Mouse (Mus musculus): ENCODE measurements around the gene Smyd3. TPM values are rescaled to one million over a fixed set of nuclear protein-coding genes. Genes with fewer than 3 reads are reported as not detected.
A peak's percentile ranks its signal among the peaks of the same experiment; 100 is the strongest.
"Not testable (repeated sequence)": the region's sequence is repeated elsewhere in the genome, so short reads cannot be mapped to it uniquely, and the experiment has no call there.

The Smyd3 gene
- polyA plus RNA-seq, 1 experiment from 2014 or later = 21.4 TPM

DNA sequence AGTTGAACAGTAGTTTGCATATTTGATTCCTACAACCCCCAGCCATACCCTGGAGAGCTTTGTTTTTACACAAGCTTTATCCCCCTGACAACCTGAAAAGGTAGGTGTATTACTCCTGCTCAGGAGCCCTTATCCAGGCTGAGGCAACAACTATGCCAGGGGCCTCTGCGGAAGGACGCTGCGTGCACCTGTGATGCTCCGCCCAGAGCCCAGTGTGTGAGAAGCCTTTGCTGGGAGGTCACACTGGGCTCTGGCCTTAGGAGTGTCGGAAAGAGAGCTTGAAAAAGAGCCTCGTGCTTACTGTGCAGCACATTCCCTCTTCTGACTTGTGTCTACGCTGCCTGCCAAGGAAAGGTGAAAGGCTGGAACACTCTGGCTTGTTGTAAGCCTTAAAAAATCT is 34.9 kb upstream of the Smyd3 start:
- Histone ChIP-seq H3K9ac (replicated peaks; ENCODE audit: low read length) (no peak overlapping the region), H3K27me3 (ENCODE audit: insufficient read depth, low read length) (no peaks in the 10 kb centered on the region), H3K27ac (ENCODE audit: low read length) (no peak overlapping the region), H3K36me3 (ENCODE audit: insufficient read depth, low read length) (no peaks in the 10 kb centered on the region), H3K4me1 (ENCODE audit: insufficient read depth, low read length) (peaks cover 12% of the 10 kb centered on the region; the same call in 1 of the 2 replicates), H3K4me3 (ENCODE audit: low read length) (no peak overlapping the region), H3K4me2 (replicated peaks; ENCODE audit: low read depth, low read length) (no peak overlapping the region), H3K9me3 (ENCODE audit: low read length) (no peaks in the 10 kb centered on the region)
- WGBS = 56% methylated on average over 7 of the region's 7 CpGs
- ATAC-seq (ENCODE audit: low FRiP score, low TSS enrichment) = no peak

DNA sequence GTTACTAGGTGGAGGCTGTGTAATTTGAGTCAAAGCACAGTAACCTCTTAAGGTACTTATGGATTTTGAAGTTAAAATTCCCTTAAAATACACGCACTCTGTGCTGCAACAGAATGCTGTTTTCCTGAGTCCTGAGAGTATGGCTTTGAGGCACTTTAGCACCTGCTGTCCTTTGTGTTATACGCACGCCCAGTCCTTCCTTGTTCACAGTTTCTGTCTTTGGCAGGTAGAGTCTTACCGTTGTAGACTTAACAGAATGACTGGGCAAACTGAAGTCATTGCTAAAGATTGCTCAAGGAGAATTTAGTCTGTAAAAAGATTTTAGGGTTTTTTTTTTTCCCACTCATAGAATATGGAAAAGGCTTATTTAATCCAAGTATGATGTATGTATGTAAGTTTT is 34.1 kb upstream of the Smyd3 start:
- Histone ChIP-seq H3K9me3 (ENCODE audit: low read length) (no peaks in the 10 kb centered on the region), H3K9ac (replicated peaks; ENCODE audit: low read length) (no peak overlapping the region), H3K36me3 (ENCODE audit: insufficient read depth, low read length) (no peaks in the 10 kb centered on the region), H3K4me2 (replicated peaks; ENCODE audit: low read depth, low read length) (no peak overlapping the region), H3K27ac (ENCODE audit: low read length) (no peak overlapping the region), H3K4me1 (ENCODE audit: insufficient read depth, low read length) (peaks cover 19% of the 10 kb centered on the region), H3K27me3 (ENCODE audit: insufficient read depth, low read length) (no peaks in the 10 kb centered on the region), H3K4me3 (ENCODE audit: low read length) (no peak overlapping the region)
- ATAC-seq (ENCODE audit: low FRiP score, low TSS enrichment) = no peak
- WGBS = 83% methylated on average over 4 of the region's 4 CpGs

DNA sequence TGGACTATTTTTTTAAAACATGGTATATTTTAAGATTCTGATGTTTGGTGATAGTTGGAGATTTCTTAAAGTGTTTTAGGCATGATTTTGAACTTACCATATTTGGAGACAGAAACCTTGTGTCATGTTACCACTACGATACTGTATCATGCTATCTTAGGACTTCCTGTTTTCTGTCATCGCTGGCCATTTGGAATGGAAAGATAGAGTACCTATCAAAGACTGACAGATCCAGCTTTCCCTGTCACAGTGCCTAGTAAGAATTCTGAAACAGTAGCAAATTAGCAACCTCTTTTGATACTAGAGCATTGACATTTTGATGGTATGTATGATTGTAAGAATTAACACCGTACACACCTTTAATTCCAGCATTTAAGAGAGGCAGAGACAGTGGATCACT is 33.5 kb upstream of the Smyd3 start:
- H3K9ac ChIP-seq (replicated peaks; ENCODE audit: low read length) = no peak overlapping the region
- H3K4me2 ChIP-seq (replicated peaks; ENCODE audit: low read depth, low read length) = no peak overlapping the region
- H3K27me3 ChIP-seq (ENCODE audit: insufficient read depth, low read length) = no peaks in the 10 kb centered on the region
- WGBS = 82% methylated on average over 3 of the region's 3 CpGs
- no peak overlapping the region for H3K27ac ChIP-seq (ENCODE audit: low read length)
- no peak overlapping the region for H3K4me3 ChIP-seq (ENCODE audit: low read length)
- H3K4me1 ChIP-seq (ENCODE audit: insufficient read depth, low read length) = peaks cover 19% of the 10 kb centered on the region
- no peaks in the 10 kb centered on the region for H3K36me3 ChIP-seq (ENCODE audit: insufficient read depth, low read length)
- ATAC-seq (ENCODE audit: low FRiP score, low TSS enrichment) = no peak
- no peaks in the 10 kb centered on the region for H3K9me3 ChIP-seq (ENCODE audit: low read length)

DNA sequence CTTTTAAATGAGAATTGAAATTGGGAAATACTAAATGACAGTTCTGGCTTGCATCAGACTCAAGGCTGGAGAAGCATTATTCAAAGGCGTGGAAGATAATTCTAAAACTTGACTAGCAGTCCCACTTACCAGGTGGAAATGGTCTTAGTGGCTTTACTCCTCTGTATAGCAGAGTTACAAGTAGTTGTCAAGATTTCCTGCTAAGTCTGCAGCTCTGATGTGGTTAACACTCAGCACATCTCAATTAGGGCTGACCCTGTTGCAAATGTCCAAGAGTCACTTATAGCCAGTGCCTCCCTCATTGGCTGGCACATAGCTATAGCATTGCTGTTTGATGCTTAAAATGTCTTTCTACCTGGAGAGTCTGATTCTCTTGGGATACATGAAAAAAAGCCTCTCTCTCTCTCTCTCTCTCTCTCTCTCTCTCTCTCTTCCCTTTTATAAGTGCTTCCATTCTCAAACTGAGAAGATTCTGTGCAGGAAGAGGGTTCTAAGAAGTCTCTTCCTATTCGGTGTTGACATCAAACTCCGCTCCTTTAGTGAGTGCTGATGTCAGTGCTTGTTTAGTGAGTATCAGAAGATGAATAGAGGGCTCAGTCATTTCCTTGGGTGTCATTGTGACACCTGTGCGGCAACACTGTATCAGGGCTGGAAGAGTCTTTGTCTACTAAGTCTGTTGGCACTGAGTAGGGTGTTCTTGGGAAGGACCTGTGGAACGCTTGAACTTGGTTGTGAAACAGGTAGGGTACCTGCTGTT is 31.3 kb upstream of the Smyd3 start:
- Histone ChIP-seq H3K4me1 (ENCODE audit: insufficient read depth, low read length) (peaks cover 28% of the 10 kb centered on the region), H3K4me2 (replicated peaks; ENCODE audit: low read depth, low read length) (no peak overlapping the region), H3K27me3 (ENCODE audit: insufficient read depth, low read length) (no peaks in the 10 kb centered on the region), H3K9ac (replicated peaks; ENCODE audit: low read length) (no peak overlapping the region), H3K4me3 (ENCODE audit: low read length) (no peak overlapping the region), H3K27ac (ENCODE audit: low read length) (no peak overlapping the region), H3K36me3 (ENCODE audit: insufficient read depth, low read length) (no peaks in the 10 kb centered on the region), H3K9me3 (ENCODE audit: low read length) (no peaks in the 10 kb centered on the region)
- ATAC-seq (ENCODE audit: low FRiP score, low TSS enrichment) = no peak
- 93% methylated on average over 5 of the region's 5 CpGs for WGBS

DNA sequence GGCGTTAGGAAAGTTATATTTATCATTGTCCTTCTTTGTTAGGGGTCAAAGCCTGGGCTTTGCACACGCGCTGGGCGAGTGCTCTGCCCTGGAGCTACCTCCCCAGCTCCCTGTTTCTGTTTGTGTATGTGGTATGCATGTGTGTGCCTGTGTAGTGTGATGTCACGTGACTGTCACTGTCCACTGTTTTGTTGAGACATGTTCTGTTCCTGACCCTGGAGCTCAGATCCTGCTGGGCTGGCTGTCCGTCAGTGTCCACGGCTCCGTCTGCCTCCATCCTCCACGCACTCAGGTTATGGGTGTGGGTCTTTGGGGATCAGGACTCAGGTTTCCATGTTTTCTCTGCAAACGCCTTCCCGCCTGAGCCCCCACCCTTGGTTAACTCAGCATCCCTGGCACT is 30.4 kb upstream of the Smyd3 start:
- no peaks in the 10 kb centered on the region for H3K27me3 ChIP-seq (ENCODE audit: insufficient read depth, low read length)
- no peak overlapping the region for H3K4me3 ChIP-seq (ENCODE audit: low read length)
- no peak for ATAC-seq (ENCODE audit: low FRiP score, low TSS enrichment)
- H3K9ac ChIP-seq (replicated peaks; ENCODE audit: low read length) = no peak overlapping the region
- H3K9me3 ChIP-seq (ENCODE audit: low read length) = no peaks in the 10 kb centered on the region
- 65% methylated on average over 11 of the region's 11 CpGs for WGBS
- H3K27ac ChIP-seq (ENCODE audit: low read length) = no peak overlapping the region
- H3K4me2 ChIP-seq (replicated peaks; ENCODE audit: low read depth, low read length) = no peak overlapping the region
- H3K36me3 ChIP-seq (ENCODE audit: insufficient read depth, low read length) = 0 out of 2 replicates have a peak, but pooled peaks cover 2% of the 10 kb centered on the region
- peaks cover 22% of the 10 kb centered on the region for H3K4me1 ChIP-seq (ENCODE audit: insufficient read depth, low read length)

DNA sequence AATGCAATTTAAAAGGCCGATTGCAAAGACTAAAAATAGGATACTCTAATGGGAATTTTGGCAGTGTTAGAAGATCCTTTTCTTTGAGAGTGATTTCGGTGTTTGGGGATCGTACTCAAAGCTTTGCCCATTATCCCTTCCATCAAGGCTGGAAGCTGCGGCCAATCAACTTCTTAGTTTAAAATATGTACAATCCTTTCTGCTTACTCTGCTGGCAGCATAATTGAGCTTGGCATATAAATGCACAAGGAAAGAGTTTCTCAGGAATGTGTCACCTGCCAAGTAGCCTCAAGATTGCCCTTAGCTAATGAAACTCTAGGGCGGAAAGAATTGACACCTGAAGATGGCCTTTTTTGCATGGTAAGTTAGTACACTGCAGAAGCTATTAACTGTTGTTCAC is 29.3 kb upstream of the Smyd3 start:
- Histone ChIP-seq H3K27ac (ENCODE audit: low read length) (no peak overlapping the region), H3K4me1 (ENCODE audit: insufficient read depth, low read length) (peaks cover 22% of the 10 kb centered on the region), H3K4me2 (replicated peaks; ENCODE audit: low read depth, low read length) (peak overlapping the region; percentile 66), H3K9me3 (ENCODE audit: low read length) (no peaks in the 10 kb centered on the region), H3K27me3 (ENCODE audit: insufficient read depth, low read length) (no peaks in the 10 kb centered on the region), H3K9ac (replicated peaks; ENCODE audit: low read length) (peak overlapping the region; percentile 86), H3K36me3 (ENCODE audit: insufficient read depth, low read length) (0 out of 2 replicates have a peak, but pooled peaks cover 5% of the 10 kb centered on the region), H3K4me3 (ENCODE audit: low read length) (peak overlapping the region; percentile 87)
- ATAC-seq (ENCODE audit: low FRiP score, low TSS enrichment) = no peak
- 6% methylated on average over 5 of the region's 5 CpGs for WGBS

DNA sequence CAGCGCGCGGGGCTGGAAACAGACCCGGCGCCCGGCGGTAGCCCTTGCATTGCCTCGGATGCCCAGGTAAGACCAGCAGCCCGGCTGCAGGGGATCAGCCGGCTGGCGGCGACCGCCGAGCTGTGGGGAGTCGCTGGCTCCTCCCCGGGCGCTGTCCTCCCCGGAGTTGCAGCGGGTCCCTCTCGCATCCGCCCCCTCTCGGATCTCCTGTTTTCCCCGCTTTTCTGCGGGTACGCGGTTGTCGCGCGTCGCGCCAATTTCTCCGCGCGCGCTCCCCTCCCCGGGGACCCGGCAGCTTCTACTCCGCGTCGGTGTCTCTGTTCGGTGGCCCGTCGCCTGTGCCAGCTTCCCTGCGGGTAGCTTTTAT is 28.7 kb upstream of the Smyd3 start:
- H3K27ac ChIP-seq (ENCODE audit: low read length) = peak overlapping the region; percentile 91
- H3K4me2 ChIP-seq (replicated peaks; ENCODE audit: low read depth, low read length) = peak overlapping the region; percentile 66
- peak; percentile 89 for ATAC-seq (ENCODE audit: low FRiP score, low TSS enrichment)
- no peaks in the 10 kb centered on the region for H3K9me3 ChIP-seq (ENCODE audit: low read length)
- peak overlapping the region; percentile 86 for H3K9ac ChIP-seq (replicated peaks; ENCODE audit: low read length)
- peak overlapping the region; percentile 87 for H3K4me3 ChIP-seq (ENCODE audit: low read length)
- WGBS = under 1% methylated on average over 41 of the region's 44 CpGs
- H3K36me3 ChIP-seq (ENCODE audit: insufficient read depth, low read length) = 0 out of 2 replicates have a peak, but pooled peaks cover 5% of the 10 kb centered on the region
- peaks cover 22% of the 10 kb centered on the region for H3K4me1 ChIP-seq (ENCODE audit: insufficient read depth, low read length)
- H3K27me3 ChIP-seq (ENCODE audit: insufficient read depth, low read length) = no peaks in the 10 kb centered on the region

DNA sequence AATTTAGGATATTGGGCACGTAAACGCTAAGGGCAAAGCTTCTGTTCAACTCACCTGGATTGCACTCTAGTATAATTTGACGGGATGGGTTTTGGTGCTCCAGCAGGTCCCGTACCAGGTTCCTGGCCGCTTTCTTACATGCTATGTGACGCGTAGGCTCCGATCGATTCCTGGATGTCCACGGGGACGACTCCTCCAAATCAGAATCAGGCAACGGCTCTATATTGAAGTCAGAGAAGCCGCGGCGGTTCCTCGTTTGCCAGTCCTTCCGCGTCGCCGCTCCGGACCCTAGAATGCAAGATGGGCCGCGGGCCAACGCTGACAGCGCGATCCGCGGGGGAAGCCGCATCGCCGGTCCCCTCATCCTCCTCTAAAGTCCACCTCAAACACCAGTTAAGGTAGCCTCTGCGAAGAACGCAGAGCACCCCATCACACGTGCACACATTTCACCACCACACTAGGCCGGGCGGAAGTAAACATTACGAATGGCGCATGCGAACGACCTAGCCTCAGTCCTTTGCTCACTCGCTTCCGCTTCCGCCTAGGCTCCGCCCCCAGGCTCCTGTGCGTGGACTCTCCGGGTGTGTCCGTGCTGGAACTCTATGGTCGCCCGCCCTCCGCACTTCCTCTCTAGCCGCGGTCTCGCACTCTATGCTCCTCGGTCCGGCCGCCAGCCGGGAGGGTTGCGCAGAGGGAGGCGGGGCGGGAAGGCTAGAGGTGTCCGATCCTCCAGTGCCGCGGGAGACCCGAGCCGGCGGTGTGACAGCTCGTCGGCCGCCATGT is 28.1 kb upstream of the Smyd3 start, which contains the start of the genes Tfb2m and Cnst:
TSS of gene Tfb2m (minus strand) at position 500 of the 783 bp plus-strand sequence.
TSS of gene Cnst (plus strand) at position 603 of the 783 bp plus-strand sequence.
- under 1% methylated on average over 69 of the region's 69 CpGs for WGBS
- H3K9me3 ChIP-seq (ENCODE audit: low read length); H3K36me3 ChIP-seq (ENCODE audit: insufficient read depth, low read length); H3K27me3 ChIP-seq (ENCODE audit: insufficient read depth, low read length): not testable (repeated sequence)
- Histone ChIP-seq H3K4me1 (ENCODE audit: insufficient read depth, low read length) (peaks cover 22% of the 10 kb centered on the region), H3K4me2 (replicated peaks; ENCODE audit: low read depth, low read length) (peak within 1 kb of the TSS; percentile 79), H3K27ac (ENCODE audit: low read length) (peak within 1 kb of the TSS; percentile 91), H3K9ac (replicated peaks; ENCODE audit: low read length) (peak within 1 kb of the TSS; percentile 86), H3K4me3 (ENCODE audit: low read length) (peak within 1 kb of the TSS; percentile 87)
- peak; percentile 100 for ATAC-seq (ENCODE audit: low FRiP score, low TSS enrichment)

DNA sequence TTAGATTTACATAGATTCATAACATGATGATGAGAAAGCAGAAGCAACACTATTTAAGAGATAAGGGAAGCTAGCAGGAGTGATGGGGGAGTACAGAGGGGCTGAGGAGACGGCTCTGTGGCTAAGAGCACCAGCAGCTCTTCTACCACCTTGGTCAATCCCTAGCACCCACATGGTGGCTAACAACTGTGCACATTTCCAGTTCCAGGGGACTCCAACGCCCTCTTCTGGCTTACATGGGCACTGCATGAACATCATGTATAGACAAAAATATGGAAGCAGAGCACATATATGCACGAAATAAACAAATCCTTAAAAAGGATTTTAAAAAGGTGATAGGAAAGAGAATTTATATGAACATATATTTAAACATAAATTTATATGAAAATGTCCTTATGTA is 23.7 kb upstream of the Smyd3 start:
- Histone ChIP-seq H3K36me3 (ENCODE audit: insufficient read depth, low read length) (0 out of 2 replicates have a peak, but pooled peaks cover 9% of the 10 kb centered on the region), H3K4me2 (replicated peaks; ENCODE audit: low read depth, low read length) (no peak overlapping the region), H3K4me3 (ENCODE audit: low read length) (no peak overlapping the region), H3K9me3 (ENCODE audit: low read length) (no peaks in the 10 kb centered on the region), H3K4me1 (ENCODE audit: insufficient read depth, low read length) (peaks cover 9% of the 10 kb centered on the region), H3K27me3 (ENCODE audit: insufficient read depth, low read length) (no peaks in the 10 kb centered on the region), H3K9ac (replicated peaks; ENCODE audit: low read length) (no peak overlapping the region), H3K27ac (ENCODE audit: low read length) (no peak overlapping the region)
- WGBS = 62% methylated on average over 3 of the region's 3 CpGs
- no peak for ATAC-seq (ENCODE audit: low FRiP score, low TSS enrichment)

DNA sequence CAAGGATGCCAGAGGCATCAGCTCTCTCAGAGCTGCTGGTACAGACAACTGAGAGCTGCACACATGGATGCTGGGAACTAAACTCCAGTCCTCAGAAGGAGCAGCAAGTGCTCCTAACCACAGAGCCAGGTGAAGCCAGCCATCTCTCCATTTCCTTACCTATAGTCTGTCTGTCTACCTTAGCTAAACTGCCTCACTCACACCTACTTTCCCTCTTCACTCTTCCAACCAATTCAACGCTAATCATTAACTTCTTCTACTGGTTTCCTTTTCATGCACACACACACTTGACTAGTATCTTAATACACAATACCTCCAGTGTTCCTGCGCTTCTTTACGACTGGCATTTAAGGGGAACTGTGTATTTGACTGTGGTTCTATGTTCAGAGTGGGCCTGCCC is 22.0 kb upstream of the Smyd3 start:
- no peak overlapping the region for H3K9ac ChIP-seq (replicated peaks; ENCODE audit: low read length)
- peaks cover 4% of the 10 kb centered on the region for H3K4me1 ChIP-seq (ENCODE audit: insufficient read depth, low read length)
- H3K36me3 ChIP-seq (ENCODE audit: insufficient read depth, low read length) = 0 out of 2 replicates have a peak, but pooled peaks cover 9% of the 10 kb centered on the region
- no peaks in the 10 kb centered on the region for H3K27me3 ChIP-seq (ENCODE audit: insufficient read depth, low read length)
- H3K4me3 ChIP-seq (ENCODE audit: low read length) = no peak overlapping the region
- H3K27ac ChIP-seq (ENCODE audit: low read length) = no peak overlapping the region
- ATAC-seq (ENCODE audit: low FRiP score, low TSS enrichment) = peak; percentile 35; the same call in 1 of the 2 replicates
- no peak overlapping the region for H3K4me2 ChIP-seq (replicated peaks; ENCODE audit: low read depth, low read length)
- no peaks in the 10 kb centered on the region for H3K9me3 ChIP-seq (ENCODE audit: low read length)
- WGBS = 81% methylated on average over 3 of the region's 3 CpGs

Data from kidney, embryonic 16.5 days (tissue).